Mouse (Mus musculus): ENCODE data around the gene Sbf2.

DNA sequence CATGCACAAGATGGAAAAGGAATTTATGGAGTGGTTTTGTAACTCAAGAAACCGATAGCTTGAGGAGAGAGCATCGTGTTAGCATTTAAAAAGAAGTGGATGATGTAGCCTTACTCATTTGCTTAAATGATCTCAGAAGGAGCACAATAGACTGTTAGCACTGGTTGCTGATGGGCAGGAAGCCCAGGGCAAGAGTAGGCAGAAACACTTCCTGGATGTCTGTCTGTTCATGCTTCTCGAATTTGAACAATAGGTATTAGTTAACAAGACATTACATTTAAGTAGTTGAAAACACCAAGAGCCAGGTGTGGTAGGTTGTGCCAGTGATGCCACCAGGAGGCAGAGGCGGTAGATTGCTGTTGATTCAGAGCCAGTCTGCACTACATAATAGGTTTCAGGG, 346.2 kb downstream of the Sbf2 start:
- TF ChIP-seq POLR2A (IDR thresholded peaks at IDR 0.05; ENCODE audit: extremely low read depth, insufficient read depth, low read length), result no peak
- no peak for TF ChIP-seq CTCF (IDR thresholded peaks at IDR 0.05; ENCODE audit: low read depth, low read length)

All from liver, adult 2 months (tissue).